Mouse (Mus musculus): Measurements from ENCODE around the gene Gtdc1. TPM values are rescaled to one million over a fixed set of nuclear protein-coding genes. Genes with fewer than 3 reads are reported as not detected.
"Not testable (repeated sequence)": the region's sequence is repeated elsewhere in the genome, so short reads cannot be mapped to it uniquely, and the experiment has no call there.

Gtdc1 gene
- polyA plus RNA-seq, 1 experiment from 2014 or later = 12.3 TPM

GRCm38 (mm10) chr2:44622471-44622870 lies 305.0 kb downstream of the Gtdc1 start:
- no peak overlapping the region for H3K4me3 ChIP-seq
- H3K9me3 ChIP-seq = no peaks in the 10 kb centered on the region
- 94% methylated on average over 3 of the region's 3 CpGs for WGBS
- no peaks in the 10 kb centered on the region for H3K36me3 ChIP-seq (replicated peaks)
- peaks cover 5% of the 10 kb centered on the region for H3K4me1 ChIP-seq
- no peak for DNase-seq (ENCODE audit: extremely low spot score, low spot score)
- H3K27me3 ChIP-seq (ENCODE audit: poor library complexity, severe bottlenecking) = no peaks in the 10 kb centered on the region
- H3K27ac ChIP-seq = no peak overlapping the region

GRCm38 (mm10) chr2:44599653-44600052 lies 327.8 kb downstream of the Gtdc1 start:
- DNase-seq (ENCODE audit: extremely low spot score, low spot score); H3K4me1 ChIP-seq; H3K4me3 ChIP-seq; H3K27me3 ChIP-seq (ENCODE audit: poor library complexity, severe bottlenecking); H3K9me3 ChIP-seq; H3K27ac ChIP-seq; H3K36me3 ChIP-seq (replicated peaks): not testable (repeated sequence)
- WGBS = 93% methylated on average over 3 of the region's 3 CpGs

- DNase-seq (ENCODE audit: extremely low spot score, low spot score) = no peak
- Histone ChIP-seq H3K27me3 (ENCODE audit: poor library complexity, severe bottlenecking) (no peaks in the 10 kb centered on the region), H3K4me3 (no peak overlapping the region), H3K27ac (no peak overlapping the region), H3K9me3 (no peaks in the 10 kb centered on the region), H3K4me1 (no peaks in the 10 kb centered on the region), H3K36me3 (replicated peaks) (no peaks in the 10 kb centered on the region)
- 83% methylated on average over 1 of the region's 1 CpGs for WGBS
Observed at GRCm38 (mm10) chr2:44594276-44594675, 333.2 kb downstream of the Gtdc1 start.

- 81% methylated on average over 4 of the region's 4 CpGs for WGBS
Observed at GRCm38 (mm10) chr2:44590881-44591280, 336.6 kb downstream of the Gtdc1 start.

GRCm38 (mm10) chr2:44584061-44584460 lies 343.4 kb downstream of the Gtdc1 start:
- Histone ChIP-seq H3K4me3 (no peak overlapping the region), H3K27ac (no peak overlapping the region), H3K9me3 (peaks cover 6% of the 10 kb centered on the region; the same call in 1 of the 2 replicates), H3K4me1 (no peaks in the 10 kb centered on the region), H3K27me3 (ENCODE audit: poor library complexity, severe bottlenecking) (no peaks in the 10 kb centered on the region), H3K36me3 (replicated peaks) (no peaks in the 10 kb centered on the region; the same call in 1 of the 2 replicates)
- DNase-seq (ENCODE audit: extremely low spot score, low spot score) = no peak

More at GRCm38 (mm10) chr2:44590881-44591280, 336.6 kb downstream of the Gtdc1 start:
- Histone ChIP-seq H3K27me3 (ENCODE audit: poor library complexity, severe bottlenecking) (no peaks in the 10 kb centered on the region), H3K9me3 (no peaks in the 10 kb centered on the region; the same call in 1 of the 2 replicates), H3K36me3 (replicated peaks) (no peaks in the 10 kb centered on the region; the same call in 1 of the 2 replicates), H3K4me3 (no peak overlapping the region), H3K4me1 (no peaks in the 10 kb centered on the region), H3K27ac (no peak overlapping the region)
- DNase-seq (ENCODE audit: extremely low spot score, low spot score) = no peak

- Histone ChIP-seq H3K9me3 (peaks cover 6% of the 10 kb centered on the region; the same call in 1 of the 2 replicates), H3K36me3 (replicated peaks) (no peaks in the 10 kb centered on the region; the same call in 1 of the 2 replicates), H3K4me3 (no peak overlapping the region), H3K27me3 (ENCODE audit: poor library complexity, severe bottlenecking) (no peaks in the 10 kb centered on the region), H3K27ac (no peak overlapping the region), H3K4me1 (no peaks in the 10 kb centered on the region)
- DNase-seq (ENCODE audit: extremely low spot score, low spot score) = no peak
Observed at GRCm38 (mm10) chr2:44583491-44583890, 344.0 kb downstream of the Gtdc1 start.

GRCm38 (mm10) chr2:44571810-44572209 lies 355.6 kb downstream of the Gtdc1 start:
- peaks cover 30% of the 10 kb centered on the region for H3K4me1 ChIP-seq
- H3K36me3 ChIP-seq (replicated peaks) = no peaks in the 10 kb centered on the region
- no peaks in the 10 kb centered on the region for H3K9me3 ChIP-seq
- H3K4me3 ChIP-seq = no peak overlapping the region
- no peak overlapping the region for H3K27ac ChIP-seq
- 64% methylated on average over 3 of the region's 3 CpGs for WGBS
- no peak for DNase-seq (ENCODE audit: extremely low spot score, low spot score)
- H3K27me3 ChIP-seq (ENCODE audit: poor library complexity, severe bottlenecking) = no peaks in the 10 kb centered on the region

- DNase-seq (ENCODE audit: extremely low spot score, low spot score) = no peak
- no peaks in the 10 kb centered on the region for H3K9me3 ChIP-seq
- WGBS = 32% methylated on average over 9 of the region's 9 CpGs
- no peaks in the 10 kb centered on the region for H3K36me3 ChIP-seq (replicated peaks)
- peaks cover 30% of the 10 kb centered on the region for H3K4me1 ChIP-seq
- H3K4me3 ChIP-seq = no peak overlapping the region
- no peak overlapping the region for H3K27ac ChIP-seq
- H3K27me3 ChIP-seq (ENCODE audit: poor library complexity, severe bottlenecking) = no peaks in the 10 kb centered on the region
Observed at GRCm38 (mm10) chr2:44571156-44571555, 356.3 kb downstream of the Gtdc1 start.

GRCm38 (mm10) chr2:44569140-44569952 lies 358.1 kb downstream of the Gtdc1 start:
- Histone ChIP-seq H3K9me3 (no peaks in the 10 kb centered on the region), H3K27me3 (ENCODE audit: poor library complexity, severe bottlenecking) (no peaks in the 10 kb centered on the region)
- 84% methylated on average over 7 of the region's 7 CpGs for WGBS

GRCm38 (mm10) chr2:44564776-44565692 lies 362.4 kb downstream of the Gtdc1 start:
- Histone ChIP-seq H3K9me3 (no peaks in the 10 kb centered on the region), H3K4me1 (peaks cover 19% of the 10 kb centered on the region), H3K36me3 (replicated peaks) (no peaks in the 10 kb centered on the region), H3K4me3 (no peak overlapping the region), H3K27me3 (ENCODE audit: poor library complexity, severe bottlenecking) (peaks cover 7% of the 10 kb centered on the region), H3K27ac (no peak overlapping the region)
- 85% methylated on average over 16 of the region's 16 CpGs for WGBS
- DNase-seq (ENCODE audit: extremely low spot score, low spot score) = no peak

More at GRCm38 (mm10) chr2:44569140-44569952, 358.1 kb downstream of the Gtdc1 start:
- H3K4me3 ChIP-seq = no peak overlapping the region
- no peaks in the 10 kb centered on the region for H3K36me3 ChIP-seq (replicated peaks)
- H3K4me1 ChIP-seq = peaks cover 29% of the 10 kb centered on the region
- H3K27ac ChIP-seq = no peak overlapping the region
- DNase-seq (ENCODE audit: extremely low spot score, low spot score) = no peak

- no peak overlapping the region for H3K27ac ChIP-seq
- no peak for DNase-seq (ENCODE audit: extremely low spot score, low spot score)
- peaks cover 40% of the 10 kb centered on the region for H3K4me1 ChIP-seq
- H3K4me3 ChIP-seq = no peak overlapping the region
- H3K27me3 ChIP-seq (ENCODE audit: poor library complexity, severe bottlenecking) = peaks cover 40% of the 10 kb centered on the region
- WGBS = 79% methylated on average over 4 of the region's 4 CpGs
- H3K36me3 ChIP-seq (replicated peaks) = no peaks in the 10 kb centered on the region
- H3K9me3 ChIP-seq = no peaks in the 10 kb centered on the region
Observed at GRCm38 (mm10) chr2:44561789-44562188, 365.7 kb downstream of the Gtdc1 start.

GRCm38 (mm10) chr2:44559242-44559944 lies 368.1 kb downstream of the Gtdc1 start:
- 62% methylated on average over 6 of the region's 6 CpGs for WGBS
- peaks cover 35% of the 10 kb centered on the region for H3K4me1 ChIP-seq
- H3K9me3 ChIP-seq = no peaks in the 10 kb centered on the region
- H3K4me3 ChIP-seq = no peak overlapping the region
- H3K36me3 ChIP-seq (replicated peaks) = no peaks in the 10 kb centered on the region
- no peak overlapping the region for H3K27ac ChIP-seq
- H3K27me3 ChIP-seq (ENCODE audit: poor library complexity, severe bottlenecking) = peaks cover 58% of the 10 kb centered on the region
- DNase-seq (ENCODE audit: extremely low spot score, low spot score) = no peak

All from forebrain, embryonic 10.5 days (tissue).